Mouse (Mus musculus): Measurements from ENCODE around the gene Tnfrsf8. TPM values are rescaled to one million over a fixed set of nuclear protein-coding genes. Genes with fewer than 3 reads are reported as not detected.

Tnfrsf8 gene
- polyA plus RNA-seq, 1 experiment: 1.5 TPM

- H3K36me3 ChIP-seq (ENCODE audit: control insufficient read depth, insufficient read depth, low read length): no peaks in the 10 kb centered on the region
- H3K27ac ChIP-seq (ENCODE audit: control insufficient read depth, insufficient read depth, low read depth, low read length): no peak overlapping the region
- peaks cover 2% of the 10 kb centered on the region; the same call in 1 of the 2 replicates for H3K4me1 ChIP-seq (ENCODE audit: control insufficient read depth, insufficient read depth, low read length)
- no peaks in the 10 kb centered on the region for H3K27me3 ChIP-seq (ENCODE audit: control insufficient read depth, insufficient read depth, low read length)
- H3K4me3 ChIP-seq (ENCODE audit: control insufficient read depth, low read depth, low read length): no peak overlapping the region
- no peak for TF ChIP-seq CTCF (IDR thresholded peaks at IDR 0.05; ENCODE audit: control insufficient read depth, insufficient read depth, insufficient replicate concordance, low read depth, low read length)
- no peak for TF ChIP-seq POLR2A (IDR thresholded peaks at IDR 0.05; ENCODE audit: control insufficient read depth, low read depth, low read length)
Measured at GRCm38 (mm10) chr4:145278724-145279370, 36.1 kb downstream of the Tnfrsf8 start.

- Histone ChIP-seq H3K27ac (ENCODE audit: control insufficient read depth, insufficient read depth, low read depth, low read length) (no peak overlapping the region), H3K36me3 (ENCODE audit: control insufficient read depth, insufficient read depth, low read length) (no peaks in the 10 kb centered on the region), H3K4me1 (ENCODE audit: control insufficient read depth, insufficient read depth, low read length) (peaks cover 2% of the 10 kb centered on the region; the same call in 1 of the 2 replicates), H3K27me3 (ENCODE audit: control insufficient read depth, insufficient read depth, low read length) (no peaks in the 10 kb centered on the region), H3K4me3 (ENCODE audit: control insufficient read depth, low read depth, low read length) (no peak overlapping the region)
- TF ChIP-seq POLR2A (IDR thresholded peaks at IDR 0.05; ENCODE audit: control insufficient read depth, low read depth, low read length) (no peak), CTCF (IDR thresholded peaks at IDR 0.05; ENCODE audit: control insufficient read depth, insufficient read depth, insufficient replicate concordance, low read depth, low read length) (no peak)
Measured at GRCm38 (mm10) chr4:145278231-145278630, 36.7 kb downstream of the Tnfrsf8 start.

GRCm38 (mm10) chr4:145276368-145277249 is 38.4 kb downstream of the Tnfrsf8 start:
- Histone ChIP-seq H3K36me3 (ENCODE audit: control insufficient read depth, insufficient read depth, low read length) (no peaks in the 10 kb centered on the region), H3K27ac (ENCODE audit: control insufficient read depth, insufficient read depth, low read depth, low read length) (no peak overlapping the region), H3K4me1 (ENCODE audit: control insufficient read depth, insufficient read depth, low read length) (peaks cover 2% of the 10 kb centered on the region; the same call in 1 of the 2 replicates), H3K4me3 (ENCODE audit: control insufficient read depth, low read depth, low read length) (no peak overlapping the region), H3K27me3 (ENCODE audit: control insufficient read depth, insufficient read depth, low read length) (no peaks in the 10 kb centered on the region)
- TF ChIP-seq CTCF (IDR thresholded peaks at IDR 0.05; ENCODE audit: control insufficient read depth, insufficient read depth, insufficient replicate concordance, low read depth, low read length) (no peak), POLR2A (IDR thresholded peaks at IDR 0.05; ENCODE audit: control insufficient read depth, low read depth, low read length) (no peak)

GRCm38 (mm10) chr4:145274887-145275286 is 40.1 kb downstream of the Tnfrsf8 start:
- no peaks in the 10 kb centered on the region for H3K36me3 ChIP-seq (ENCODE audit: control insufficient read depth, insufficient read depth, low read length)
- no peak for TF ChIP-seq POLR2A (IDR thresholded peaks at IDR 0.05; ENCODE audit: control insufficient read depth, low read depth, low read length)
- TF ChIP-seq CTCF (IDR thresholded peaks at IDR 0.05; ENCODE audit: control insufficient read depth, insufficient read depth, insufficient replicate concordance, low read depth, low read length): no peak
- H3K4me1 ChIP-seq (ENCODE audit: control insufficient read depth, insufficient read depth, low read length): no peaks in the 10 kb centered on the region
- H3K4me3 ChIP-seq (ENCODE audit: control insufficient read depth, low read depth, low read length): no peak overlapping the region
- H3K27me3 ChIP-seq (ENCODE audit: control insufficient read depth, insufficient read depth, low read length): no peaks in the 10 kb centered on the region
- no peak overlapping the region for H3K27ac ChIP-seq (ENCODE audit: control insufficient read depth, insufficient read depth, low read depth, low read length)

GRCm38 (mm10) chr4:145273923-145274322 is 41.0 kb downstream of the Tnfrsf8 start:
- Histone ChIP-seq H3K36me3 (ENCODE audit: control insufficient read depth, insufficient read depth, low read length) (no peaks in the 10 kb centered on the region), H3K27me3 (ENCODE audit: control insufficient read depth, insufficient read depth, low read length) (no peaks in the 10 kb centered on the region), H3K4me1 (ENCODE audit: control insufficient read depth, insufficient read depth, low read length) (no peaks in the 10 kb centered on the region), H3K4me3 (ENCODE audit: control insufficient read depth, low read depth, low read length) (no peak overlapping the region), H3K27ac (ENCODE audit: control insufficient read depth, insufficient read depth, low read depth, low read length) (no peak overlapping the region)
- TF ChIP-seq CTCF (IDR thresholded peaks at IDR 0.05; ENCODE audit: control insufficient read depth, insufficient read depth, insufficient replicate concordance, low read depth, low read length) (no peak), POLR2A (IDR thresholded peaks at IDR 0.05; ENCODE audit: control insufficient read depth, low read depth, low read length) (no peak)

GRCm38 (mm10) chr4:145272763-145273162 is 42.2 kb downstream of the Tnfrsf8 start:
- no peaks in the 10 kb centered on the region for H3K36me3 ChIP-seq (ENCODE audit: control insufficient read depth, insufficient read depth, low read length)
- H3K27me3 ChIP-seq (ENCODE audit: control insufficient read depth, insufficient read depth, low read length): no peaks in the 10 kb centered on the region
- TF ChIP-seq POLR2A (IDR thresholded peaks at IDR 0.05; ENCODE audit: control insufficient read depth, low read depth, low read length) (no peak), CTCF (IDR thresholded peaks at IDR 0.05; ENCODE audit: control insufficient read depth, insufficient read depth, insufficient replicate concordance, low read depth, low read length) (no peak)
- no peak overlapping the region for H3K27ac ChIP-seq (ENCODE audit: control insufficient read depth, insufficient read depth, low read depth, low read length)
- H3K4me1 ChIP-seq (ENCODE audit: control insufficient read depth, insufficient read depth, low read length): no peaks in the 10 kb centered on the region
- no peak overlapping the region for H3K4me3 ChIP-seq (ENCODE audit: control insufficient read depth, low read depth, low read length)

- Histone ChIP-seq H3K4me1 (ENCODE audit: control insufficient read depth, insufficient read depth, low read length) (no peaks in the 10 kb centered on the region), H3K4me3 (ENCODE audit: control insufficient read depth, low read depth, low read length) (no peak overlapping the region), H3K27ac (ENCODE audit: control insufficient read depth, insufficient read depth, low read depth, low read length) (no peak overlapping the region), H3K27me3 (ENCODE audit: control insufficient read depth, insufficient read depth, low read length) (no peaks in the 10 kb centered on the region), H3K36me3 (ENCODE audit: control insufficient read depth, insufficient read depth, low read length) (no peaks in the 10 kb centered on the region)
- no peak for TF ChIP-seq POLR2A (IDR thresholded peaks at IDR 0.05; ENCODE audit: control insufficient read depth, low read depth, low read length)
- TF ChIP-seq CTCF (IDR thresholded peaks at IDR 0.05; ENCODE audit: control insufficient read depth, insufficient read depth, insufficient replicate concordance, low read depth, low read length): no peak
Measured at GRCm38 (mm10) chr4:145271634-145272033, 43.3 kb downstream of the Tnfrsf8 start.
